Mouse (Mus musculus) neural tube, embryonic 15.5 days (tissue): Measurements from ENCODE around the gene Neu3. TPM values are rescaled to one million over a fixed set of nuclear protein-coding genes. Genes with fewer than 3 reads are reported as not detected.
"Not testable (repeated sequence)": the region's sequence is repeated elsewhere in the genome, so short reads cannot be mapped to it uniquely, and the experiment has no call there.

Experiments
- ATAC-seq: fragments of 200-750 bp; cut with Nextera tagmentation; 2 replicates; pipeline ENCODE4 v1.8.0; 2017; ENCODE audit warnings: mild to moderate bottlenecking, moderate TSS enrichment, moderate library complexity; ENCODE audit not compliant: low FRiP score
- H3K27ac ChIP-seq: fragments of 300-500 bp; sonication (generic); replicated peaks from 2 replicates; pipeline ENCODE4 v1.5.1; 2015; ENCODE audit warnings: mild to moderate bottlenecking, inconsistent platforms
- H3K27me3 ChIP-seq: fragments of 300-500 bp; sonication (generic); replicated peaks from 2 replicates; pipeline ENCODE4 v1.6.1; 2015; ENCODE audit warnings: inconsistent platforms
- H3K36me3 ChIP-seq: fragments of 300-500 bp; sonication (generic); 2 replicates; pipeline ENCODE4 v1.6.1; 2015; ENCODE audit warnings: inconsistent platforms
- H3K4me1 ChIP-seq: fragments of 300-500 bp; sonication (generic); 2 replicates; pipeline ENCODE4 v1.6.1; 2015; ENCODE audit warnings: inconsistent platforms
- H3K4me2 ChIP-seq: fragments of 300-500 bp; sonication (generic); 2 replicates; pipeline ENCODE4 v1.6.1; 2015; ENCODE audit warnings: inconsistent platforms, mild to moderate bottlenecking, moderate library complexity
- H3K4me3 ChIP-seq: fragments of 300-500 bp; sonication (generic); replicated peaks from 2 replicates; pipeline ENCODE4 v1.5.1; 2015; ENCODE audit warnings: mild to moderate bottlenecking, inconsistent platforms
- H3K9ac ChIP-seq: fragments of 300-500 bp; sonication (generic); replicated peaks from 2 replicates; pipeline ENCODE4 v1.6.1; 2015; ENCODE audit warnings: mild to moderate bottlenecking, inconsistent platforms
- H3K9me3 ChIP-seq: fragments of 300-500 bp; sonication (generic); replicated peaks from 2 replicates; pipeline ENCODE4 v1.6.1; 2016; ENCODE audit warnings: inconsistent platforms
- WGBS: fragments of 180-500 bp; shearing (Covaris S2); methylation state at CpG from one replicate; pipeline ENCODE4 v1.1.7; 2015; ENCODE audit warnings: mixed read lengths; 5-methylcytosine and 5-hydroxymethylcytosine counted together
- polyA plus RNA-seq: library from polyadenylated mRNA; unstranded; fragments of >200 nt; fragmentation: Nextera tagmentation; extraction: Ambion mirVana; gene quantifications from 2 replicates; pipeline ENCODE4 v1.2.1, GENCODE M21; 2015

The Neu3 gene
- polyA plus RNA-seq, 1 experiment from 2014 or later = 2.4 TPM

DNA sequence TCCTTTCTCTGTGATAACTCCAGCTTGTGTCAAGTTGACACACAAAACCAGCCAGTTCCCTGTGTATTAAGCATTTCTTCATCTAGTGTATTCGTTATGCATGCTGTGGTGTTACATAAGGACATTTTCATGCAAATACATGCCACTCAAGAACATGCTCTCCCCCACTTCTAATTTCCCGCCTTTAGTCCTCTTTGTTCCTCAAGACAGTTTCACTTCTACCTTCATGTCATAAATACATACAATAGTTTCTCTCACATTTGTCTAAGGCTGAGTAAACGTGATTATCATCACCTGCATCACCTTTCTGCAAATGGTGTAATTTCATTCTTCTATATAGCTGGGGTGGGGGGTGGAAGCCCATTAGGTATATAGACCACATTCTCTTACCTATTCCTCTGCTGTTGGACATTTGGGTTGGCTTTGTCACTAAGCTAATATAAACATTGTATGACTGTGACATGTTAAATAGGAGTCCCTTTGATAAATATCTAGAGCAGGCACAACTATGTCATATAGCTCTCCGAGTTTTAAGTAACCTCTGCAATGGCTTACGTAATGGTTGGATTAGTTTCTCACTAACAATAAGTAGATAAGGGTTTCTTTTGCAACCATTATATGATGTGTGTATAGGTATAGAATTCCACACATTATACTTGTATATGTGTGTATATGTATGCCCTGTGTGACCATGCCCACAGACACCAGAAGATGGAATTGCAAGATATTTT is 5.1 kb upstream of the Neu3 start:
- WGBS = 89% methylated on average over 5 of the region's 5 CpGs
- Histone ChIP-seq H3K4me1 (peaks cover 8% of the 10 kb centered on the region; the same call in 1 of the 2 replicates), H3K27me3 (no peaks in the 10 kb centered on the region), H3K9ac (no peak overlapping the region), H3K27ac (no peak overlapping the region), H3K4me2 (no peak overlapping the region), H3K9me3 (no peaks in the 10 kb centered on the region), H3K36me3 (peaks cover 18% of the 10 kb centered on the region), H3K4me3 (no peak overlapping the region)
- no peak for ATAC-seq

DNA sequence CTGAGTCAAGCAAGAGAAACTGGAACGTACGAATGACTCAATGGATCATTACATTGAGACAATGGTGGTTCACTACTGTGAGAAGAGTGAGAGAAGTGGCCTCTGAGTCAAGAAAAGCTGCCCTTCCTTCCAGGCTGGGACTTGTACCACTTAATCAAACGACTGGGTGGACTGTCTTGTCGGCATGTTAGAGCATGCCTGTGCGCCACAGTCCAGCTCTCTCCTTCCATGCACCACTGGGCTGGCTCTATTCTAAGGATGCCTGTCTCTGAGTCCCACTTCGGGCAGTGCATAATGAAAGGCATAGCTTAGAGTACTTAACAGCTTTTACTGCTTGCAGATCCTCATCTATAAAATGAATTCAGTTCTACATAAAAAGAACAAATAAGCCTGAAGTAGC is 2.1 kb downstream of the Neu3 start:
- H3K9me3 ChIP-seq = no peaks in the 10 kb centered on the region
- 58% methylated on average over 6 of the region's 6 CpGs for WGBS
- H3K27me3 ChIP-seq = no peaks in the 10 kb centered on the region
- H3K4me2 ChIP-seq = no peak overlapping the region
- no peak overlapping the region for H3K4me3 ChIP-seq
- no peak overlapping the region for H3K27ac ChIP-seq
- peaks cover 12% of the 10 kb centered on the region; the same call in 1 of the 2 replicates for H3K4me1 ChIP-seq
- no peaks in the 10 kb centered on the region for H3K36me3 ChIP-seq
- ATAC-seq = no peak
- no peak overlapping the region for H3K9ac ChIP-seq

DNA sequence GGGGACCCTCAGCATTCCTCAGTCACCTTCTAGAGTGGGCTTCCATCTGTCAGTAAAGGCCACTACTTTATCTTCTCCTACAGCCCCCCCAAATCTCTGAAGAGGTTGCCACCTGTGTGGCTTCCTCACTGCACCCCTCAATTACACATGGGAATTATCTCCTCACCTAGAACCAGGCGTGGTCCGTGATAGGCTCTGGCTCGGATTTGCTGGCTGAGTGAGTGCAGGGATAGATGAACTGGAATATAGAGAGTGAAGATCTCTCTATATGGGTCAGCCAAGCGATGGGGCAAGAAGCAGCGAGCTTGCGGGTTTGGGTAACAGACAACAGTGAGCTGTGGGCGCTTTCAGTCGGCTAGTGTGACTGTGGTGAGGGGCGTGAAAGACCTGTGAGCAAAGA is 2.7 kb downstream of the Neu3 start:
- Histone ChIP-seq H3K27ac (no peak overlapping the region), H3K36me3 (no peaks in the 10 kb centered on the region), H3K27me3 (no peaks in the 10 kb centered on the region), H3K4me2 (no peak overlapping the region), H3K9me3 (no peaks in the 10 kb centered on the region), H3K4me3 (no peak overlapping the region), H3K4me1 (peaks cover 12% of the 10 kb centered on the region; the same call in 1 of the 2 replicates), H3K9ac (no peak overlapping the region)
- WGBS = 89% methylated on average over 9 of the region's 9 CpGs
- ATAC-seq = no peak

DNA sequence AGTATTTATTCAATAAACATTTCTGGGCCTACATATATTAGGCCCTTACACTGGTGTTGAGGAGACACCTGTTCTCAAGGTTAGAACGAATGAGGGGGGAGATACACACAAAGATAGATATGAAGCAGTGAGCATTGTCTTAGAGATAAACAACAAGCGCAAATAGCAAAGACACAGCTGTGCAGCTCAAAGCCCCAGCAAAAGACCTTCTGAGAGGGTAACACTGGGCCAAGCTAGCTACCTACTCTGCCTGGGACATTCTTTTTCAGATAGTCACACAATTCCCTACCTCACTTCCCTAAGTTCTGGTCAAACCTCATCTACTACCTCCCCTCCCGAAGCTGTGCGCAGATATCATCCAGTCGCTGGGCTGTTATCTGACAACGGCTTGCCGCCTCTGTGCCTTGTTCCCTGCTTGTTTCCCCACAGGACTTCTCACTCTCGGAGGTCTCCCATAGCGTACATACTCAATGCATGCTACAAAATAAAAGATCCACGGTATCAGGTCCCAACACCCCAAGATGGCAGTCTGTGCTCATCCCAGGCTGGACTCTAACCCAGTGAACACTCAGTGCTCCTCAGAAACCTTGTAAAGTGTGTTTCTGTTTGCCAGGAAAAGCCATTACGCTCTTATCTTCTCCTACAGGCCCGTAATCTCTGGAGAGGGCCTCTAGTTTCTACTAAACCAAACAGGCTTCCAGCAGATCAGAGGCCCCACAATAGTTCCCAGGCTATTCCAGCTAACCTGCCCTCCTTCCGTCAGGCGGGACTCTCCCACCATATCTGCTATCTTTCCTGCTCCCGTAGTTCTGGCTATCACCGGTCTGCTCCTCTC is 3.4 kb downstream of the Neu3 start:
- H3K4me3 ChIP-seq = no peak overlapping the region
- H3K4me2 ChIP-seq = no peak overlapping the region
- ATAC-seq = no peak
- no peaks in the 10 kb centered on the region for H3K9me3 ChIP-seq
- no peak overlapping the region for H3K27ac ChIP-seq
- no peaks in the 10 kb centered on the region for H3K27me3 ChIP-seq
- no peaks in the 10 kb centered on the region for H3K36me3 ChIP-seq
- no peak overlapping the region for H3K9ac ChIP-seq
- H3K4me1 ChIP-seq = peaks cover 12% of the 10 kb centered on the region; the same call in 1 of the 2 replicates
- 90% methylated on average over 16 of the region's 16 CpGs for WGBS

DNA sequence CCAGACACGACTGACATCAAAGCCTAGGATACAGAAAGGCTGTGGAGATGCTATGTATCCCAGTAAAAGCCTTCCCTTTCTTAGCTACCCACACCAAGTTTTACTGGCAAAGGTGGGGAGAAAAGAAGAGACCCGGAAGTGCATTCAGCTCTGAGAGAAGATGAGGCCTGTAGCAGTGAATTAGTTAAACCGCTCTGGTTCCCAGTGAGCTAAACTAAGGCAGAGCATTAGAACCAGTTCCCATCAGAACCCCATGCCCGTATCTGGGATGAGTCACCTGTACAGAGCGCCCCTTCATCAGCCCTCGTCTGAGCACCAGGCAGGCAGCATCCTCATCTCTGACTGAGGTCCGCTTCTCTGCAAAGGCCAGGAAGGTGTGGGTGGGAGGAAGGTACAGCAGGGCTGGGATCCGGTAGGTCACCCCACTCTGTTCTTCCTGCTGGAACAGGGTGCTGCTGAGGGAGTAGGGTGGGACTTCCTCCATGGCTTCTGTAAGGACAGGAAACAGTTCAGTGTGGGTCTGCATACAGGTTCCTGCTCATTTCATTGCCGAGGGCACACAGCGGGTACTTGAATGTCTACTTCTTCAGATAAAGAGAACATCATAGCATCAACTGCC is 5.1 kb downstream of the Neu3 start:
- Histone ChIP-seq H3K36me3 (no peaks in the 10 kb centered on the region), H3K4me3 (no peak overlapping the region), H3K9me3 (no peaks in the 10 kb centered on the region), H3K4me1 (peaks cover 7% of the 10 kb centered on the region; the same call in 1 of the 2 replicates), H3K4me2 (no peak overlapping the region), H3K27ac (no peak overlapping the region), H3K9ac (no peak overlapping the region), H3K27me3 (no peaks in the 10 kb centered on the region)
- 91% methylated on average over 10 of the region's 10 CpGs for WGBS
- no peak for ATAC-seq

DNA sequence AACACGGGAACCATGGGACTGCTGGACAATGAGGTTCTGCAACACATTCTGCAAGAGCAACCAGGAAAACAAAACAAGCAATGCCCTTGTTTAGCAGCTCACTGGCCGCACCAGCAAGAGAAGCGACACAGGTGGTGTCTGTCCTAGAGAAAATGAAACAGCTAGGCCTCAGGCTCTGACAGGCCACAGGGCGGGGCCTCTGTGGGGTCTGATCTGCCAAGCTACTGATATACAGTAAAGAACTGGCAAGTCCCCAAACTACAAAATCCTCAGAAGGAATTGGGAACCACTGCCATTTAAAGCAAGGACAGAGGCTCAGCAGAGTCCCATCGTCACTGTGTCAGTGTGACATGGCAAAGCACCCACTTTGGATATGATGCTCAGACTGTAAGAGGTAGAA is 5.8 kb downstream of the Neu3 start:
- 86% methylated on average over 5 of the region's 5 CpGs for WGBS
- Histone ChIP-seq H3K4me1 (no peaks in the 10 kb centered on the region), H3K9me3 (no peaks in the 10 kb centered on the region), H3K4me2 (no peak overlapping the region), H3K4me3 (no peak overlapping the region), H3K36me3 (no peaks in the 10 kb centered on the region), H3K9ac (no peak overlapping the region), H3K27ac (no peak overlapping the region), H3K27me3 (no peaks in the 10 kb centered on the region)
- ATAC-seq = no peak

DNA sequence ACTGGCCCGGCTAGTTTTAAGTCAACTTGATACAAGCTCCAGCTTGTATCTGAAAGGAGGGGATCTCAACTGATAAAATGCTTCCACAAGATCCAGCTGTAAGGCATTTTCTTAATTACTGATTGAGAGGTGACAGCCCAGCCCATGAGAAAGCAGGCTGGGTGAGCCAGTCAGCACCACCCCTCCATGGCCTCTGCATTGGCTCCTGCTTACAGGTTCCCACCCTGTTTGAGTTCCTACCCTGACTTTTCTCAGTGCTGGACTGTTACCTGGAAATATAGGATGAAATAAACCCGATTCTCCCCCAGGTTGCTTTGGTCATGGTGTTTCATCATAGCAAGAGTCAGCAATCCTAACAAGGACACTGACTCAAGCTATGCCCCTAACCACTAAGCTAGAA is 6.3 kb downstream of the Neu3 start:
- ATAC-seq = no peak

DNA sequence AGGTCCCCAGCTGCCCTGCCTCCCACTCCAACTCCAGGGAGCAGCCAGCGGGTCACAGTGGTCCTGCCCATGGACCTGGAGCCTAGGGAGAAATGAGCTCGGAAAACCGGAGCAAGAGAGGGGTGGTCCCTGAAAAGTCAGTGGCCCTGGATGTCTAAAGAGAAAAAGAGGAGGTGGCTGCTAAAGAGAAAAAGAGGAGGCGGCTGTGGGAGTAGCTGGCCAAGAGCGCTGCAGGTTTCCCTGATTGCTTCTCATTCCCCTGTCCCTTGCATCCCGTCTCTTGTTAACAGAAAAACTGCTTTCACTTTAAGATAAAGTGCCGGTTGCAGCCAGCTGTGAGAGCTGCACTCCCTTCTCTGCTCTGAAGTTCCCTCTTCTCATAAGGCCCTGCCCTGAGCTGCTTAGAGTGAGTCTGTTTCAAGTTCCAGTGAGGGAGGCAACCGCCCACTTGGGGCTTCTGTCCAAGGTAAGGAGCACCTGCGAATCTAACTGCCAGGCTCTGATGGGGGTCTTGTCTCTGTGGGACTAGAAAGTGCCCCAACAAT is 10.0 kb downstream of the Neu3 start:
- H3K4me3 ChIP-seq, H3K36me3 ChIP-seq, H3K9me3 ChIP-seq, H3K4me1 ChIP-seq, ATAC-seq, H3K27me3 ChIP-seq, H3K4me2 ChIP-seq, H3K9ac ChIP-seq, H3K27ac ChIP-seq: not testable (repeated sequence)
- WGBS = 30% methylated on average over 9 of the region's 9 CpGs

More for the DNA sequence above, 6.3 kb downstream of the Neu3 start:
- Histone ChIP-seq H3K27me3 (no peaks in the 10 kb centered on the region), H3K27ac (no peak overlapping the region), H3K9ac (no peak overlapping the region), H3K4me3 (no peak overlapping the region), H3K4me1 (no peaks in the 10 kb centered on the region), H3K4me2 (no peak overlapping the region), H3K9me3 (no peaks in the 10 kb centered on the region), H3K36me3 (no peaks in the 10 kb centered on the region)
- 88% methylated on average over 2 of the region's 2 CpGs for WGBS

DNA sequence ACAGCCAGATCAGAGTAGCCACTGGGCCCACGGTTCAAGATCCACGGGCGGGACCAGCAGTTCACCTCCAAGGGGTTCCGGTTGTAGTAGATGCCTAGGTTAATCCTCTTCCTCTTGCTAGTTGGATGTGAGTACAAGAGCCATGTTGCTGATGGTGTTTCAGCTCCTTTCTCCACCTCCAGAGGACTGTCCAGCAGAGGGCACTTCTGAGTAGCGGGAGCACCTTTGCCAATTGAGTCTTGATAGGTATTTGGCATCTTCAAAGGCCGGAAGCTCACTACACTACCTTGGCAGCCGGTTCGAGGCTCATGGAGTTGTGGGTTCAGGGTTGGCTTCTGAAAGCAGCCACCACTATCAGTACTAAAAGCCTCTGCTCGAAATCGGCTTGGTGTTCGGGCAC is 14.8 kb downstream of the Neu3 start:
- peaks cover 13% of the 10 kb centered on the region for H3K36me3 ChIP-seq
- 96% methylated on average over 11 of the region's 11 CpGs for WGBS
- no peak overlapping the region for H3K4me2 ChIP-seq
- ATAC-seq = no peak
- H3K27me3 ChIP-seq = no peaks in the 10 kb centered on the region
- H3K9ac ChIP-seq = no peak overlapping the region
- no peak overlapping the region for H3K27ac ChIP-seq
- no peaks in the 10 kb centered on the region for H3K9me3 ChIP-seq
- H3K4me1 ChIP-seq = no peaks in the 10 kb centered on the region
- no peak overlapping the region for H3K4me3 ChIP-seq

DNA sequence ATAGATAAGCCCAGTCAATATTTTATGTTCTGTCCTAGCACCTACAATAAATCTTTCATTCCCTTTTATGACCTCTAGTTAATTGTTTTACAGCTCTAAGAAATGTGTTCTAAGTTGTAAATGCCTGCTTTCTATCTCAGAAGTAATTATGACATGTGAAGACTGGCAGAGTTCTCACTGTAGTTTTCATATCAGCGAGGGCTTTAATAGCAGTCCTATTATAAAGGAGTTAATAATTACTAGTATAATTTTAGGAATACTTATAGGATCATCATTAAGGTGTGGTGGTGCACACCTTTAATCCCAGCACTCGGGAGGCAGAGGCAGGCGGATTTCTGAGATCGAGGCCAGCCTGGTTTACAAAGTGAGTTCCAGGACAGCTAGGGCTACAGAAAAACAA is 16.6 kb downstream of the Neu3 start:
- Histone ChIP-seq H3K9me3 (no peaks in the 10 kb centered on the region), H3K27me3 (no peaks in the 10 kb centered on the region), H3K4me3 (no peak overlapping the region), H3K27ac (no peak overlapping the region), H3K4me2 (no peak overlapping the region), H3K9ac (no peak overlapping the region), H3K4me1 (no peaks in the 10 kb centered on the region), H3K36me3 (peaks cover 13% of the 10 kb centered on the region)
- ATAC-seq = no peak
- 88% methylated on average over 4 of the region's 4 CpGs for WGBS

DNA sequence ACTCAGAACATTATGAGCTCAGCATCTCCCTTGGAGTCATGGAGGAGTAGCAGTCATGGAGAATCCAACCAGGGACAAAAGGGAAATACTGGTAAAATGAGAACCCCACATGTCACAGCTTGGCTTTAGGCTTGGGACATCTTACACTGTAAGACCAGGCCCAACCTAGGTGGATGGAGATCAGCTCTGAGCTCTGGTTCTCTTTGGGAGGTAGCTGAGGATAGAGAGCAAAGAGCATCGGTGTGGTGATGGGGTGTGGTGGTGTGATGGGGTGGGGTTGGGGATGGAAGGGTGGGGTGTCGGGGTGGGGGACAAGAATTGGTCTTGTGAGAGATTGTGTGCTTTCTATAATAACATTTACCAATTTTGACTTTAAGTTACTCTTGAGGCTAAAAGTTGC is 17.4 kb downstream of the Neu3 start:
- peaks cover 13% of the 10 kb centered on the region for H3K36me3 ChIP-seq
- 94% methylated on average over 2 of the region's 2 CpGs for WGBS
- H3K27me3 ChIP-seq = no peaks in the 10 kb centered on the region
- no peak for ATAC-seq
- no peak overlapping the region for H3K9ac ChIP-seq
- no peak overlapping the region for H3K4me3 ChIP-seq
- no peak overlapping the region for H3K27ac ChIP-seq
- H3K4me1 ChIP-seq = no peaks in the 10 kb centered on the region
- no peaks in the 10 kb centered on the region for H3K9me3 ChIP-seq
- no peak overlapping the region for H3K4me2 ChIP-seq
